Mouse (Mus musculus): ENCODE results near the gene Ushbp1.

- TF ChIP-seq CTCF (IDR thresholded peaks at IDR 0.05; ENCODE audit: control insufficient read depth, insufficient read depth, insufficient read length) (no peak), MYOG (IDR thresholded peaks at IDR 0.05; ENCODE audit: control insufficient read depth, extremely low read depth, insufficient read length) (no peak)
Measured at GRCm38 (mm10) chr8:71441404-71441803, 45.8 kb upstream of the Ushbp1 start.

Data from C2C12 (cell line).